Mouse (Mus musculus): Measurements from ENCODE around the gene Gtf3c2. TPM values are rescaled to one million over a fixed set of nuclear protein-coding genes. Genes with fewer than 3 reads are reported as not detected.
"Not testable (repeated sequence)": the region's sequence is repeated elsewhere in the genome, so short reads cannot be mapped to it uniquely, and the experiment has no call there.

Gtf3c2 gene
- total RNA-seq (2021), result 10 to 100 TPM; 21.8 to 24.5 TPM
- long read RNA-seq, experiment 1, partial matches to known transcripts, result 1 of 3 reads
- long read RNA-seq, experiment 1, other reads (novel, unspliced or antisense), result 2 of 3 reads
- long read RNA-seq, experiment 2, partial matches to known transcripts, result 1 of 8 reads
- long read RNA-seq, experiment 2, other reads (novel, unspliced or antisense), result 7 of 8 reads

- peak; percentile 94 for DNase-seq
These were observed at the start of gene Gtf3c2, which contains the start of gene Gm29609 for GRCm38 (mm10) chr5:31179766-31180630. Gene Gtf3c2, minus strand, starts transcription at chr5:31180144. Gene Gm29609, minus strand, starts transcription at chr5:31179911.

DNA sequence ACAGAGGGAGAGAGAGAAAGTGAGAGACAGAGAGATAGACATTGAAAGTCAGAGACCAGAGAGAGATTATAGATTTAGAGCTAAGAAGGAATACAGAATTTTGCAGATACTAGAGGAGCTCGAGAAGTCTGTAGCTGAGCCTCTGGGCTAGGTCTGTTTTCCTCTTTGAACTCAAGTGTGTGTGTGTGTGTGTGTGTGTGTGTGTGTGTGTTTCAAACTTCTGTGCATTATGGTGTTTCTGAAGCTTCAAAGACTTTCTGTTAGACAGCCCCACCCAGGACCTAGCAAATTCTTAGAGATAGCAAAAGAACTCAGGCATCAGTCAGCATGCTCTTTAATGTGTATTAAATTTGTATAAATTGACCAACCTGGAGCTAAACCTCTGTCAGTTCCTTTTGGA lies 46.7 kb upstream of the Gtf3c2 start:
- no peak for DNase-seq

- DNase-seq, result no peak
These were observed 42.8 kb upstream of the Gtf3c2 start for GRCm38 (mm10) chr5:31222696-31223095.

GRCm38 (mm10) chr5:31221304-31221945 lies 41.5 kb upstream of the Gtf3c2 start:
- DNase-seq, result no peak

DNA sequence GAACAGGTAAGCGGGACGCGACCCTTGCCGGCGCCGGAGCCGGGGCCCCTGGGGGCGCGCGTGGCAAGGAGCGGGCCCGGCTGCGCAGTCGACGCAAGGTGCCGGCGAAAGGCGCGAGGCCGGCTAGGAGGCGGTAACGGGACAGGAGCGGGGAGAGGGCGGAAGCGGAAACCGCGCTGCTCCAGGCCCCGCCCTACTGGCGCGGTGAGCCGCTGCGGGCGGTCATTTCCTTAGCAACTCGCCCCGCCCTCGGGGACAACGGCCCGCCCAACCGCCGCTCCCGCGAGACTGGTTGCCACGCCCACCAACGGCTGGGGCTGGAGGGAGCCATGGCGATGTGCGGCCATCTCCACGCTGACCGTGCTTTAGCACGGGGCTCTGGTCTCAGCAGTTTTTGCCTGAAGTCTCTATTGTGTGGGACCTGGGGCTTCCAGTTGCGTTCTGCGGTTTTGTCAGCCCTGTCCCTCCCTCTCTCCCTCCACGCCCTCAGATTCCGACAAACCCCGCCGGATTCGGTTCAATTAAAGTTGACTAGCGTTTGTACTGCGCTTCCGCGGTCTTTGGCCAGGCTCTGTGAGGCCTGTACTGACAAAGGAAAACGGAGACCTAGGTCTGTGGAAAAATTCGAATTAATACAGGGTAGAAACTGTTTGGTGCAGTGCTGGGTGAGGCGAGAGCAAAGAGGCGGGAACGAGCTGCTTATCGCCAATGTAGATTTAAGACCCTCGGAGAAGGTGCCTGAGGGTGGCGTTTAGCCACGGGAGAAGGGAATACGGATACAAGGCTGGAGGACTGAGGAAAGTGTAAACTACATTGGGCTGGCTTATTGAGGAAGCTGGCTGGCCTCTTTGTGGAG lies 40.7 kb upstream of the Gtf3c2 start, which contains the start of gene Ppm1g:
Gene Ppm1g, minus strand, starts transcription at position 240 of the 856 bp plus-strand sequence.
- peak; percentile 97 for DNase-seq

- DNase-seq, result no peak
These were observed 40.0 kb upstream of the Gtf3c2 start for GRCm38 (mm10) chr5:31219911-31220447.

- DNase-seq, result no peak
These were observed 39.5 kb upstream of the Gtf3c2 start for GRCm38 (mm10) chr5:31219474-31219873.

- DNase-seq, result no peak
These were observed 39.1 kb upstream of the Gtf3c2 start for GRCm38 (mm10) chr5:31219070-31219469.

DNA sequence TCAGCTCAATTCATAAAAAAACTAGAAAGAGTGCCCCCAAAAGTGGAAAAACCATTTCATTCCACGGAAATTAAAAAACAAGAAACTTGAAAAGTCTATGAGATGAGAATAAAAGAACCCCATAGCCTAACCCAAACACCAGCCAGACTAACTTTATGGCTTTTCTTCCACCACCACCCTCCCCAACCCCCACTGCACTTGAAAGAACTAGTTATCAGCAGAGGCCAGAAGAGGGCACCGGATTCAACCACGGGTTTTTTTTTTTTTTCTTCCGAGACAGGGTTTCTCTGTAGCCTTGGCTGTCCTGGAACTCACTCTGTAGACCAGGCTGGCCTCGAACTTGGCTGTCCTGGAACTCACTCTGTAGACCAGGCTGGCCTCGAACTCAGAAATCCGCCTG lies 38.4 kb upstream of the Gtf3c2 start:
- DNase-seq, result no peak

DNA sequence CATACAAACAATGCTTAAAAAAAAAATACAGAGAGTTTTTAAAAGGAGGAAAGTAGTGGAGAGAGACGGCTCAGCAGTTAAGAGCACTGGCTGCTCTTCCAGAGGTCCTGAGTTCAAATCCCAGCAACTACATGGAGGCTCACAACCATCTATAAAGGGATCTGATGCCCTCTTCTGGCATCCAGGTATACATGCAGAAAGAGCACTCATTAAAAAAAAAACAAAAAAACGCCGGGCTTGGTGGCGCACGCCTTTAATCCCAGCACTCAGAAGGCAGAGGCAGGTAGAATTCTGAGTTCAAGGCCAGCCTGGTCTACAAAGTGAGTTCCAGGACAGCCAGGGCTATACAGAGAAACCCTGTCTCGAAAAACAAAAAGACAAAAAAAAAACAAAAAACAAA lies 36.6 kb upstream of the Gtf3c2 start:
- DNase-seq, result not testable (repeated sequence)

DNA sequence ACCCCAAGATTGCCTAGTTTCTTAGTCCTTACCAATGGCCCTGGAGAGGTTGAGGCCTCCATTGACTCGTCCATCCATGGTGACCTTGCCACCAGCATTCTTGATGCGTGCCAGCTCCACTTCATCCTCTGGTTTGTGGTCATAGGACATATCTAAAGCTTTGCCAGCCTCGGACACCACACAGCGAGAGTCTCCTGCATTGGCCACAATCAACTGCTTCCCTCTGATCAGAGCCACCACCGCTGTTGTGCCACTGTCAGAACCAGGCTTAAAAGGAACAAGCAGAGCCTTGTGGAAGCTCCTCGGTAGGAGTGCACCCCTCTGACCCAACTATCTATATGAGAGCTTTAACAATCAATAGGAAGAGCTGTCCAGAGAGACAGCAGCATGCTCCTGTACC lies 24.5 kb upstream of the Gtf3c2 start:
- DNase-seq, result no peak

- no peak for DNase-seq
These were observed 23.9 kb upstream of the Gtf3c2 start for GRCm38 (mm10) chr5:31203866-31204265.

- DNase-seq, result no peak
These were observed 23.0 kb upstream of the Gtf3c2 start for GRCm38 (mm10) chr5:31202933-31203332.

- DNase-seq, result peak; percentile 97
These were observed 22.0 kb upstream of the Gtf3c2 start, which contains the start of gene Zfp513 for GRCm38 (mm10) chr5:31201742-31202590. Gene Zfp513, minus strand, starts transcription at chr5:31202303.

DNA sequence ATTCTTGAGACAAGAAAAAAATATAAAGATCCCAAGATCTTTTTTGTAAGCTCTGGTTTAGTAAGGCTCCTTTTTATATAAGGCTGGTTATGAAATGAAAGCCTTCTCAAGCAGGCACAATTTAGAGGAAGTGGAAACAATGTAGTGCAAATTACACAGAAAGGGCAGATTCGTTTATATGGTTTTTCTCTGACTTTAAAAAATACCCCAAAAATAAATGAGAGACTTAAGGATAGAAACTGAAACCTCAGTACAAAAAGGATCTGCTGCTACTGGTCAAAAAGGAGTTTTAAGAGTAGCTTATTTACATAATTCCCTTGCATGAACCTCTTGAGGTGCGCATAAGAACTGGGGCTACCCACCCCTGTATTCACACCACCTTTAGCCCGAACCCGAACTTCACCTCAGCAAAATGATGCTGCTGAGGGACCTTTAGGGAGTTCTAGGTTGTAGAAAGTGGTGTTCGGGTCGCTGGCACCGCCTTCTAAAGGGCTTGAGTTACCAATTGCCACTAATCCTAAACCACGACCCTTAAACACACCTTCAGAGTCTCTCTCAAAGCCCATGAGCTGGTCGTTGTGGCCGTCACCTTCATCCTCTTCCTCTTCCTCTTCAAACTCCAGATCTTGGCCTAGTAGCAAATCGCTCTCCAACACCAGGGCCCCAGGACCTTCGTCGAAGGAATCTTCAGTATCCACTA lies 21.2 kb upstream of the Gtf3c2 start:
- DNase-seq, result no peak

DNA sequence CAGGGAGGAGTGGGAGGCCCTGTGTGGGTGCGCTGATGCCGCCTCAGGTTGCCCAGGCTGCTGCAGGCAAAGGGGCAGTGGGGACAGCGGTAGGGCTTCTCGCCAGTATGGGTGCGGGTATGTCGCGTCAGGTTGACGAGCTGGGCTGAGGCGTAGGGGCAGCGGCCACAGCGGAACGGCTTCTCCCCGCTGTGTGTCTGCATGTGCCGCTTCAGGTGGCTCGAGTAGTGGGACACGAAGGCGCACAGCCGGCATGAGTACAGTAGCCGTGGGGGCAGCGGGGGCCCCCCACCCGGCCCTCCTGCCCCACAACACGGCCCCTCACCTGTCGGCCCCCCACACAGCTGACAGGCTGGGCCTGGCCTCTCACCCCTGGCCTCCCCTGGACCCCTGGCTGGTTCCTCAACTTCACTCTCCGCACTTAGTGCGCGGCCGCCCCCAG lies 20.4 kb upstream of the Gtf3c2 start:
- DNase-seq, result no peak

- no peak for DNase-seq
These were observed 19.9 kb upstream of the Gtf3c2 start for GRCm38 (mm10) chr5:31199893-31200292.

GRCm38 (mm10) chr5:31199321-31199892 lies 19.5 kb upstream of the Gtf3c2 start:
- no peak for DNase-seq

DNA sequence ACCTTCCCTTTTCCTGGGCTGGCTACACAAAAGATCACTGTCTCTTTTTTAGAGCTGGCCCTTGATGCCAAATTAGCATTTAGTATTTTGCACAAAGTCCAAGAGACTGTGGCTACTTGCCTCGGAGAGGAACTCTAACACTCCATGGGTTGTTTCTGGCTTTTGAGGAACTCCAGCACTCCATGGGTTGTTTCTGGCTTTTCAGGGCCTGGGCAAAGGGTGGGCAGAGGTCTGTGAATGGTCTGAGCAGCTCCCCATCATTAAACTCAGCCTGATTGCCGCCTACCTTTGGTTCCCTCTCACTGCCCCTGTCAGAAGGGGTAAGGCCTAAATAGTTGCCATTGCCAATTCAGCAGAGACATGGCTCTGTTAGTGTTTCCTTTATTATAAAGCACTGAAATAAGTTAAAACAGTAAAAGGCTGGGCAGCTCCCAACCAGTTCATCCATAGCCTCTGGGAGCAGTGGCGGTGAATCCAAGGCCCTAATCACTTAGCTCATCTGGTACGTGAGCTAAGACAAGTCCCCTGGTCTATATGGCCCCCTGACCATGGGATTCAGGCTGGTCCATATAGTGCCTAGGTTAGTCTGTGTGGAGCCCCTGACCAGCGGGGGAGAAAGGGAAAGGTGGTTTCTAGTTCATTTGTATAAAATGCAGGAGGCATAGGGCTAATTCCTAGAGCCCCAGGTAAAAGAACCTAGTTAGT lies 18.8 kb upstream of the Gtf3c2 start:
- DNase-seq, result no peak

Data from gastrocnemius, postnatal 25 days (tissue).